Mouse (Mus musculus): ENCODE results near the gene Cd36. TPM values are rescaled to one million over a fixed set of nuclear protein-coding genes. Genes with fewer than 3 reads are reported as not detected.

Gene Cd36
- polyA plus RNA-seq, 1 experiment from 2014 or later, result 19.3 TPM

DNA sequence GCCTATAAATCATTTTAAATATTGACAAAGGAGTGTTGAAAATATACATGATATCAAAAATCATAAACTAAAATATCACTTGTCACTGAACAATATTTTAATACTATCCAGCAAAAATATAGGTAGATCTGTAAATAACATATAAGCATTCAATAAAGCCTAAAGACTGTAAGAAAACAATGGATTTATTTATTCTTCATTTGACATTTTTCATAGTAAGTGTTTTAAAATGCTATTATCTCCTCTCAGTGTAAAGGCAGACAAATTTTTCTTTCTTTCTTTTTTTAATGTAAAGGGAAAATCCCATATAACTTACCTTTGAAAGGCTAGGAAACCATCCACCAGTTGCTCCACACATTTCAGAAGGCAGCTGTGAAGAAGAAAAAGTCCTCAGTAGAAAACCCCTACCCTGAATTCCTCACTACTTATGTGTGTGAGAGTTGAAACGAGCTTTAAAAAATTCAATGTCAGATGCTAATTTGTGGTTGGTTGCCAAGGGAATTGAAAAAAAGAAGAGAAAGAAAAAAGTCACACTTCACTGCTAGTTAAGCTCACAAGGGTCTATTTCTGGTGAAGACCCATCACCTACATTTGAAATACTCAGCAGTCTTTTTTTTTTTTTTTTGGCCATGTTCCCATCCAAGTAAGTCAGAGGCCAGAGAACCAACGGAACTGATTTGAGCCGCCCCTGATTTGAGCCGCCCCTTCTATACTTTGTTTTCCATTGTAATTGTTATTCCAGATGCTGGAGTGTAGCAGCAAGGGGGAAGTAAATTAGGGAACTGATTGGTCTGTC is 53.1 kb downstream of the Cd36 start:
- WGBS, result 49% methylated on average over 4 of the region's 4 CpGs
- Histone ChIP-seq H3K27me3 (replicated peaks; ENCODE audit: control insufficient read depth, insufficient read depth, low read length) (no peaks in the 10 kb centered on the region), H3K9ac (ENCODE audit: low read length) (no peak overlapping the region), H3K9me3 (ENCODE audit: control insufficient read depth, low read length) (no peaks in the 10 kb centered on the region), H3K36me3 (ENCODE audit: control insufficient read depth, insufficient read depth, low read length) (no peaks in the 10 kb centered on the region), H3K4me3 (ENCODE audit: low read depth, low read length) (no peak overlapping the region), H3K4me2 (ENCODE audit: low read length) (no peak overlapping the region), H3K4me1 (replicated peaks; ENCODE audit: control insufficient read depth, insufficient read depth, low read length) (no peaks in the 10 kb centered on the region), H3K27ac (ENCODE audit: low read depth) (no peak overlapping the region)
- ATAC-seq (replicated peaks; ENCODE audit: low FRiP score, low TSS enrichment, low read depth), result no peak
- no peak for DNase-seq (ENCODE audit: low spot score)

DNA sequence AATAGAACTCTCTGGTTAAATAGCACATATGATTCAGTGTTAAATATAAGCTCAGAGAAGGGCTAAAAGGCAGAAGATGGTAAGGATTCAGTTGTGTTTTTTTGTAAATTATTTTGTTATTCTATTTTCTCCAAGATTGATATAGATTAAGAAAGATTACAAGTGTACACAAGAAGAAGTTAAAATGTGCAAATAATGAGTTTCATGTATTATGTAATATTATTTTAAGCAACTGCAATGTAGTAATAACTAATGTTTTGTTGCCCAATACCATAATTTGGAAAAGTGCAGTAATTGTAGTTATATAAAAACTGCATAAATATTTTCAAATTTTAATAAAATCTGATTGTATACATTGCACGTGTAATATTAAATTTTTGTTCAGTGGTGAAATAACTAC is 54.8 kb downstream of the Cd36 start:
- no peak overlapping the region for H3K9ac ChIP-seq (ENCODE audit: low read length)
- WGBS, result 91% methylated on average over 1 of the region's 1 CpGs
- ATAC-seq (replicated peaks; ENCODE audit: low FRiP score, low TSS enrichment, low read depth), result no peak

DNA sequence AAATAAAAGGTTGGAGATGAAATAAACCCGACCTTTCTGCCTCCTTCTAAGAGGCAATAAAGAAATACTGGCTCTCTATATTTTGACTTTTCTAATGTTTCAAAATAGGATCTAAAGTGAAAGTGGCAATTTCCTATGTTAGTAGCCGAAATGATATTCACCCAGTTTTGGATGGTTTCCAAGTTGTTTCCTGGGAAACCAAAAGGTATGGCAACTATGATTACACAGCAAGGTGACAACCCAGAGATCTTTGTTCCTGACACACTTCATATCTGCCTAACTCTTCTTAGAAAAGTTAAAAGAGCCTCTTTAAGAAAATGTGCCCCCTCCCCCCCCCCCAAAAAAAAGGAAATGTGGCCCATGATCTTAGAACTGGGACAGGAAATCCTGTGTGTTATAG is 58.1 kb downstream of the Cd36 start:
- Histone ChIP-seq H3K4me1 (replicated peaks; ENCODE audit: control insufficient read depth, insufficient read depth, low read length) (no peaks in the 10 kb centered on the region), H3K4me3 (ENCODE audit: low read depth, low read length) (no peak overlapping the region), H3K9me3 (ENCODE audit: control insufficient read depth, low read length) (no peaks in the 10 kb centered on the region), H3K4me2 (ENCODE audit: low read length) (no peak overlapping the region), H3K27me3 (replicated peaks; ENCODE audit: control insufficient read depth, insufficient read depth, low read length) (no peaks in the 10 kb centered on the region), H3K9ac (ENCODE audit: low read length) (no peak overlapping the region), H3K27ac (ENCODE audit: low read depth) (no peak overlapping the region), H3K36me3 (ENCODE audit: control insufficient read depth, insufficient read depth, low read length) (no peaks in the 10 kb centered on the region)
- no peak for DNase-seq (ENCODE audit: low spot score)
- WGBS, result 54% methylated on average over 2 of the region's 2 CpGs
- ATAC-seq (replicated peaks; ENCODE audit: low FRiP score, low TSS enrichment, low read depth), result no peak

More for the DNA sequence above, 54.8 kb downstream of the Cd36 start:
- H3K36me3 ChIP-seq (ENCODE audit: control insufficient read depth, insufficient read depth, low read length), result no peaks in the 10 kb centered on the region
- no peaks in the 10 kb centered on the region for H3K27me3 ChIP-seq (replicated peaks; ENCODE audit: control insufficient read depth, insufficient read depth, low read length)
- H3K27ac ChIP-seq (ENCODE audit: low read depth), result no peak overlapping the region
- H3K4me3 ChIP-seq (ENCODE audit: low read depth, low read length), result no peak overlapping the region
- no peaks in the 10 kb centered on the region for H3K4me1 ChIP-seq (replicated peaks; ENCODE audit: control insufficient read depth, insufficient read depth, low read length)
- no peak for DNase-seq (ENCODE audit: low spot score)
- H3K9me3 ChIP-seq (ENCODE audit: control insufficient read depth, low read length), result no peaks in the 10 kb centered on the region
- no peak overlapping the region for H3K4me2 ChIP-seq (ENCODE audit: low read length)

DNA sequence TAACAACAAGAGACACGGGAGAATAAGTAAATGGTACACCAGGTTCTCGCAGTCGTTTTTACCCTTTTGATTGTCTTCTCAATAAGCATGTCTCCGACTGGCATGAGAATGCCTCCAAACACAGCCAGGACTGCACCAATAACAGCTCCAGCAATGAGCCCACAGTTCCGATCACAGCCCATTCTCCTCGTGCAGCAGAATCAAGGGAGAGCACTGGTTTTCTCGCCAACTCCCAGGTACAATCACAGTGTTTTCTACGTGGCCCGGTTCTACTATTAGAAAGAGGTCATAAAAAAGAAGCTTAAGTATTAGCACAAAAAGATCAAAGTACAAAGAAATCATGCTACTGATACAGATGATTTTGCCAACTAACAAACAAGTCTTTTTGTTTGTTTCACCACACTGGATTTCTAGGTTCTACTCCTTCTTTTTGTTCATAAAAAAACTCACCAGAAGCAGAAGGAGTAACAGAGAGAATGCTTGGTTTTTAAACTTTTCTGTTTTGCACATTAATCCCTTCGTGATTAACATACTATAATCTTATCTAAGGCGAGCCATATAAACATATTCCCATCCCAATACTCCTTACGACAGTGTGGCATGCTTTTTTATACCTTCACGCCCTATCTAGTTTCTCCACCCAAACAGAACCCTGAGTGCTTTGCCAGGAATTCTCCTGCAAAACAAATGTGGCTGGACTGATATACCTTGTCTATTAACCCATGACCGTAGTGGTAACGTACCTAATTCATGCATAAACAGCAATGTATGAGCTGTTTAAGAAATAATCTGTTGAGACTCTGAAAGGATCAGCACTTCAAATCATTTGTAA is 59.7 kb downstream of the Cd36 start:
- no peaks in the 10 kb centered on the region for H3K9me3 ChIP-seq (ENCODE audit: control insufficient read depth, low read length)
- no peak overlapping the region for H3K27ac ChIP-seq (ENCODE audit: low read depth)
- H3K27me3 ChIP-seq (replicated peaks; ENCODE audit: control insufficient read depth, insufficient read depth, low read length), result no peaks in the 10 kb centered on the region
- WGBS, result 78% methylated on average over 15 of the region's 15 CpGs
- no peak overlapping the region for H3K4me3 ChIP-seq (ENCODE audit: low read depth, low read length)
- no peak for DNase-seq (ENCODE audit: low spot score)
- H3K9ac ChIP-seq (ENCODE audit: low read length), result no peak overlapping the region
- no peak for ATAC-seq (replicated peaks; ENCODE audit: low FRiP score, low TSS enrichment, low read depth)
- H3K4me1 ChIP-seq (replicated peaks; ENCODE audit: control insufficient read depth, insufficient read depth, low read length), result no peaks in the 10 kb centered on the region
- no peaks in the 10 kb centered on the region for H3K36me3 ChIP-seq (ENCODE audit: control insufficient read depth, insufficient read depth, low read length)
- H3K4me2 ChIP-seq (ENCODE audit: low read length), result no peak overlapping the region

DNA sequence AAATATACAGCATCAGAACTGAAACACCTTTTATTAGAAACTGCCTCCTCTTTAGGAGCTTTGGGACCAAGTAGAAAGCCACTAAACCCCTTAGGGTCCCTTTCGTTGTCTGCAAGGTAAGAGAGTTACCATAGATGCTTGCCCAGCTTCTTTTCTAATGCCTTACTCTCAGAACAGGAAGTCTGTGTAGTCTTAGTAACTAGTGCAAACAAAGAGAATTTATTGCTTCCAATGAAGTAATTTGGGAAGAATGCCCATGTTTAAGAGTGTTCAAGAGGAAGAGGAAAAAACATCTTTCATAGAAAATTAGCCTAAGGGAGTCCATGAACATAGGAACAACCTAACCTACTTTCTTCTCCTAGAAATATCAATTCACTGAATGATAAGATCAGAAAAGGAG is 67.2 kb downstream of the Cd36 start:
- no peaks in the 10 kb centered on the region for H3K27me3 ChIP-seq (replicated peaks; ENCODE audit: control insufficient read depth, insufficient read depth, low read length)
- no peak for DNase-seq (ENCODE audit: low spot score)
- ATAC-seq (replicated peaks; ENCODE audit: low FRiP score, low TSS enrichment, low read depth), result no peak
- no peak overlapping the region for H3K4me2 ChIP-seq (ENCODE audit: low read length)
- H3K4me3 ChIP-seq (ENCODE audit: low read depth, low read length), result no peak overlapping the region
- H3K9ac ChIP-seq (ENCODE audit: low read length), result no peak overlapping the region
- WGBS, result 37% methylated on average over 1 of the region's 1 CpGs
- H3K4me1 ChIP-seq (replicated peaks; ENCODE audit: control insufficient read depth, insufficient read depth, low read length), result peaks cover 4% of the 10 kb centered on the region; the same call in 1 of the 2 replicates
- H3K27ac ChIP-seq (ENCODE audit: low read depth), result no peak overlapping the region
- no peaks in the 10 kb centered on the region for H3K9me3 ChIP-seq (ENCODE audit: control insufficient read depth, low read length)
- H3K36me3 ChIP-seq (ENCODE audit: control insufficient read depth, insufficient read depth, low read length), result no peaks in the 10 kb centered on the region

- WGBS, result 91% methylated on average over 2 of the region's 2 CpGs
- no peak for ATAC-seq (replicated peaks; ENCODE audit: low FRiP score, low TSS enrichment, low read depth)
- Histone ChIP-seq H3K27ac (ENCODE audit: low read depth) (no peak overlapping the region), H3K9me3 (ENCODE audit: control insufficient read depth, low read length) (no peaks in the 10 kb centered on the region), H3K36me3 (ENCODE audit: control insufficient read depth, insufficient read depth, low read length) (no peaks in the 10 kb centered on the region), H3K4me3 (ENCODE audit: low read depth, low read length) (no peak overlapping the region), H3K27me3 (replicated peaks; ENCODE audit: control insufficient read depth, insufficient read depth, low read length) (no peaks in the 10 kb centered on the region), H3K4me2 (ENCODE audit: low read length) (no peak overlapping the region), H3K4me1 (replicated peaks; ENCODE audit: control insufficient read depth, insufficient read depth, low read length) (peaks cover 4% of the 10 kb centered on the region; the same call in 1 of the 2 replicates), H3K9ac (ENCODE audit: low read length) (no peak overlapping the region)
- no peak for DNase-seq (ENCODE audit: low spot score)
Observed at GRCm38 (mm10) chr5:17820239-17820999, 68.2 kb downstream of the Cd36 start.

GRCm38 (mm10) chr5:17816170-17816569 is 72.4 kb downstream of the Cd36 start:
- no peaks in the 10 kb centered on the region for H3K9me3 ChIP-seq (ENCODE audit: control insufficient read depth, low read length)
- H3K4me2 ChIP-seq (ENCODE audit: low read length), result no peak overlapping the region
- H3K4me3 ChIP-seq (ENCODE audit: low read depth, low read length), result no peak overlapping the region
- H3K27me3 ChIP-seq (replicated peaks; ENCODE audit: control insufficient read depth, insufficient read depth, low read length), result no peaks in the 10 kb centered on the region
- ATAC-seq (replicated peaks; ENCODE audit: low FRiP score, low TSS enrichment, low read depth), result no peak
- no peak for DNase-seq (ENCODE audit: low spot score)
- WGBS, result 10% methylated on average over 2 of the region's 2 CpGs
- no peaks in the 10 kb centered on the region for H3K36me3 ChIP-seq (ENCODE audit: control insufficient read depth, insufficient read depth, low read length)
- no peaks in the 10 kb centered on the region for H3K4me1 ChIP-seq (replicated peaks; ENCODE audit: control insufficient read depth, insufficient read depth, low read length)
- H3K27ac ChIP-seq (ENCODE audit: low read depth), result no peak overlapping the region
- no peak overlapping the region for H3K9ac ChIP-seq (ENCODE audit: low read length)

DNA sequence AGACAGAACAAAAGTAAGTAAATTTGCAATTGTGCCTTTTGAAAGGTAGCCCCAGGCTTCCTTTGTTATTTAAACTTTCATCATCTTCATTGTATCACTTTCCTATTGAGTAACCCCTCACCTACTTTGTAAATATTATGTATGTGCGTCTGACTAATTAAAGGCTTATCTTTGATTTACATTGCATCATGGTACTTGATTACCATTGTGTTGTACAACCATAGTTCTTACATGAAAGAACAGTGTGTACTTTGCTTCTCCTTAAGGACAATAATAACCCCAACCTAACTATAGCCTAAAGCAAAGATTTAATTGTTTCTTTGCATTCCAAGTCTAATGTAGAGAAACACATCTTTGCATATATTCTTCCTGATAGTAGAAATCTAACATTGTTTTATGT is 78.3 kb downstream of the Cd36 start:
- no peak overlapping the region for H3K27ac ChIP-seq (ENCODE audit: low read depth)
- no peak overlapping the region for H3K9ac ChIP-seq (ENCODE audit: low read length)
- 77% methylated on average over 1 of the region's 1 CpGs for WGBS
- H3K4me3 ChIP-seq (ENCODE audit: low read depth, low read length), result no peak overlapping the region
- H3K4me1 ChIP-seq (replicated peaks; ENCODE audit: control insufficient read depth, insufficient read depth, low read length), result no peaks in the 10 kb centered on the region
- no peaks in the 10 kb centered on the region for H3K36me3 ChIP-seq (ENCODE audit: control insufficient read depth, insufficient read depth, low read length)
- no peaks in the 10 kb centered on the region for H3K27me3 ChIP-seq (replicated peaks; ENCODE audit: control insufficient read depth, insufficient read depth, low read length)
- ATAC-seq (replicated peaks; ENCODE audit: low FRiP score, low TSS enrichment, low read depth) (no peak), DNase-seq (ENCODE audit: low spot score) (no peak)
- no peaks in the 10 kb centered on the region for H3K9me3 ChIP-seq (ENCODE audit: control insufficient read depth, low read length)
- H3K4me2 ChIP-seq (ENCODE audit: low read length), result no peak overlapping the region

Measured in intestine, embryonic 14.5 days (tissue).